Mouse (Mus musculus) cortical plate, adult 2 months (tissue): ENCODE results near the gene Nenf.

Experiments used
- CTCF ChIP-seq: fragments of 200-500 bp; IDR thresholded peaks from 2 replicates; pipeline ENCODE4 v1.5.1; 2011; ENCODE audit warnings: mild to moderate bottlenecking, control low read depth, low read length; ENCODE audit not compliant: insufficient read depth; ENCODE audit errors: extremely low read depth
- POLR2A ChIP-seq: fragments of 200-500 bp; IDR thresholded peaks from 2 replicates; pipeline ENCODE4 v1.6.1; 2011; ENCODE audit warnings: mild to moderate bottlenecking, low read length, control low read depth; ENCODE audit not compliant: insufficient read depth; ENCODE audit errors: extremely low read depth

- TF ChIP-seq CTCF, result no peak
- TF ChIP-seq POLR2A, result no peak
These were observed 14.3 kb downstream of the Nenf start for GRCm38 (mm10) chr1:191303736-191304135.
